Mouse (Mus musculus) gastrocnemius, postnatal 36 days (tissue): ENCODE data around the gene Grik5. TPM values are rescaled to one million over a fixed set of nuclear protein-coding genes. Genes with fewer than 3 reads are reported as not detected.
A peak's percentile ranks its signal among the peaks of the same experiment; 100 is the strongest.

ENCODE experiments used
- DNase-seq, 2 experiments: peaks; one replicate each; pipeline ENCODE4 v3.0.0; 2022
- intact Hi-C: fragments of 180-260 bp; cut with DNase I; formaldehyde crosslinking; loops from one replicate; pipeline ENCODE4 v1.15.1; 2025
- long read RNA-seq, 2 experiments: library from polyadenylated mRNA; stranded (forward); transcript quantifications; one replicate each; pipeline ENCODE4 v2.0.0; 2021
- total RNA-seq, 2 experiments: library from RNA; stranded (reverse); gene quantifications; 2 replicates each; pipeline ENCODE4 v1.2.3; 2021

Gene Grik5
- 1 to 10 TPM; 2.6 to 3.2 TPM for total RNA-seq
- long read RNA-seq, experiment 1, partial matches to known transcripts = 2 of 6 reads
- long read RNA-seq, experiment 1, other reads (novel, unspliced or antisense) = 3 of 6 reads
- long read RNA-seq, experiment 2, partial matches to known transcripts = 0 of 2 reads
- long read RNA-seq, experiment 2, other reads (novel, unspliced or antisense) = 2 of 2 reads

- DNase-seq = no peak
- intact Hi-C loops = loop anchor here (10.0 kb wide), 1 partner anchor 167 kb away; the partner anchor contains the start of gene Arhgef1
Observed at GRCm38 (mm10) chr7:25071979-25072715, at the start of gene Grik5, which contains the start of gene Zfp574. Gene Grik5 (minus strand): TSS chr7:25072346. Gene Zfp574 (plus strand): TSS chr7:25072567.

- intact Hi-C loops = no loop called here
- DNase-seq = no peak
Observed at GRCm38 (mm10) chr7:25121240-25121786, 49.2 kb upstream of the Grik5 start.

DNA sequence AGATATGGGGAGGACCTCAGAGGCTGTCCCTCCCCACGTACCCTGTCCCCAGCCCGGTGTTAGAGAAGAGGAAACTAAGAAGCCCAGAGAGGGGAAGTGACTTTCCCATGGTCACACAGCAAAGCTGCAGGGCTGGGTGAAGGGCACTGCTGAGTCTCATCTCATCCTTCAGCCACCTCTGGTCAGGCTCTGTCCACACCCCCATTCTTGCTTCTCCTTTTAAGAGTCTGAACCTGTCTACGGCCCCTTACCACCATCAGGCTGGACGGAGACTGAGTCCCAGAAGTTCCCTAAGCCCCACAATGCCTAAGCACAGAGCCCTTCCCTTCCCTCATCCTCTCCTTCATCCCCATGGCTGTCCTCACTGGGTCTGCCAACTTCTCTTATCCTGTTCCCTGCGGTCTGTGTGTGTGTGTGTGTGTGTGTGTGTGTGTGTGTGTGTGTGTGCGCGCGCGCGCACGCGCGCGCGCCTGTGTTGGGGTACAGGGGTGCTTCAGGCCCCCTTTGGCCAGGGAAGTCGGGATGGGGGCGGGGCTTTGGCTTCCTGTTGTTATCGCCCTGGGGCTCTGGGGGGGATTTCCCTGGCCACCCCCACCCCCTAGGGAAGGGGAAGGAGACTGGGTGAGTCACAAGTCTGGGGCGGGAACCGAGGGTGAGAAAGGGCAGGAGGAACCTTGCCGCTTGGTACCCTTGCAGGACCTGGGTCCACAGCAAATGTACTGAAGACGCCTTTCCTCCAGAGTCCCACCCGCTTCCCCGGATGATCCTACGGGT, 48.1 kb upstream of the Grik5 start:
- intact Hi-C loops = no loop called here
- DNase-seq = no peak

- no peak for DNase-seq
- intact Hi-C loops = no loop called here
Observed at GRCm38 (mm10) chr7:25112956-25113603, 40.9 kb upstream of the Grik5 start.

- intact Hi-C loops = no loop called here
Observed at GRCm38 (mm10) chr7:25112178-25112955, 40.2 kb upstream of the Grik5 start.

DNA sequence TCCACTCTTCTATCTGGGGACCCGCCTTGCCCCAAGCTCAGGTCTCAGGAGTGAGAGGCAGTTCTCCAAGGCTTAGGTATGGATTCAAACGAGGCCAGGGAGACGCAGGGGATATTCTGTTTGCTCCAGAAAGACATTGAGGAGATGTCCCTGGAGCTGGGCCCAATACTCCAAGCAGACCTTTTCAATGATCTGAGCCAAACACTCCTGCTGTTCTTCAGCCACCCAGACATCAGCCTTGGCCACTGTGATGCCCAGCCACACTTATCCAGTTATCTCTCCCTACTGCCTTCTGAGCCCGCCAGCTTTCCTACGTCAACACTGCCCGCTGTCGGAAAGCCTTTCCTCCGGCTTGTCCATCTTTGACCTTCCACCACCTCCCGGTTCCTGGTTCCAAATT, 38.2 kb upstream of the Grik5 start:
- intact Hi-C loops = no loop called here
- DNase-seq = no peak

More at GRCm38 (mm10) chr7:25112178-25112955, 40.2 kb upstream of the Grik5 start:
- DNase-seq = no peak

- DNase-seq = no peak
- intact Hi-C loops = no loop called here
Observed at GRCm38 (mm10) chr7:25109355-25109754, 37.2 kb upstream of the Grik5 start.

DNA sequence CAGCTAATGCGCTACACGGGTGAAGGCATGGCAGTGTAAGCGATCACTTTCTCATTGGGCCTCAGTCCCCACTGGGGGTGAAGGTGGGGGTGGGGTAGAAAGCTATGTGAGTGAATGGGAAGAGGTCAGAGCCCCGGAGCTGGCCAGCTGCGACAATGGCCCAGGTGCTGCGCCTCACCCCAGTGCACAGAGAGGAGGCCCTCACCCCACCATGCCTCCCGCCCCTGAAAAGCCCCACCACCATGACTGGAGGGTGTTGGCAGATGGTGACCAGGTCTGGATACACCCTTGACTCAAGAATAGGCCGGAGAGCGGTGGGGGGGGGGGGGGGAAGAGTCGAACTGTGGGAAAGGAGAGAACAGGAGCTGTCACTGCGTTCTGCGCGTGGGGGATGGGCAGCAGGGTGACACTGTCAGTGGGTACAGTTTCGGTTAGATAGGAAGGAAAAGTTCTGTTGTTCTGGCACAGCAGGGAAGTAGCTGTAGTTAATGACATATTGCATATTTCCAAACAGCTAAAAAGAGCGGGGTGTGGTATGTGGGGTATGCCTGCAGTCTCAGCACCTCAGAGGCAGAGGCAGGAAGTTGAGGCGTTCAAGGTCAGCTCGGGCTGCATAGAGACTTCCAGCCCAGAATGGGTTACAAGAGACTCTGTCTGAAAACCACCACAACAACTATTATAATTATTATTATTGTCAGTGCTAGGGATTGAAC, 34.8 kb upstream of the Grik5 start:
- intact Hi-C loops = no loop called here
- DNase-seq = no peak

GRCm38 (mm10) chr7:25105411-25106160, 33.4 kb upstream of the Grik5 start:
- intact Hi-C loops = no loop called here
- peak; percentile 51 to 60 for DNase-seq

DNA sequence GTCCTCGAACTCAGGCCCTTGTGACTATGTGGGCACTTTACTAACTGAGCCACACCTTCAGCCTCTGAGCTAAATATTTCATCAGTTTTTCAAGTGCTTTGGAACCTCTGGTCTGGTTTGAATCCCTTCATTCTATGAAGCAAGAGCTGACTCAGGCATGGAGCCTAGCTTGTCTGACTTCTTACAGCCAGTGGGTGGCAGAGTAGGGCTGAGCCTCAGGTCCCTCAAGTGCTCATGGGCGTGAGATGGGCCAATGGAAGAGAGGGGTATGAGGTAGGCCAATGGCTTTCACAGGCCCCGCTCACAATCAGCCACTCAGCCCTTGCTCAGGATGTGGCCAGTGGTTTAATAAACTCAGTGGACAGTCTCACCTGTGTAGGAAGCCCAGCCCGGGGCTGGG, 27.4 kb upstream of the Grik5 start:
- intact Hi-C loops = no loop called here
- no peak for DNase-seq

- no peak for DNase-seq
- intact Hi-C loops = no loop called here
Observed at GRCm38 (mm10) chr7:25098169-25098568, 26.0 kb upstream of the Grik5 start.

DNA sequence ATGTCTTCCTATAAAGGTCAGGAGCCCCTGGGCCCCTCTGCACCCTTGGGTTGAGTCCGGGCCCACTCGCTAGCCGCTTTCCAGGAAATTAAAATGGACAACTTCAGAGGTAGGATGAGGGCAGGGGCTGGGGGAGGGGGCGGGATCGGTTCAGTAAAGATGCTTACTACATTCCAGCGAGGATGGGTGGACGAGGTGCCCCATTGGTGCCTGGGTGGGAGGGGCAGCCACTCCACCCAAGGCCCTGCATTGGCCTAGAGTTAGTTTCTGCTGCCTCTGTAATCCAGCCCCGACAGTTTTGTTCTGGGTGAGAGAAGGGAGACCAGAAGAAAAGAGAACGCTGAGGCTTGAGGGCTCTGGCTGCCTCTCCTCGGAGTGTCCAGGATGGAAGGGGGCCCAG, 17.7 kb upstream of the Grik5 start:
- DNase-seq = no peak
- intact Hi-C loops = loop anchor here (5.0 kb wide), 1 partner anchor 58 kb away; no protein-coding TSS in a partner anchor

GRCm38 (mm10) chr7:25088968-25089367, 16.8 kb upstream of the Grik5 start:
- DNase-seq = no peak
- intact Hi-C loops = no loop called here

GRCm38 (mm10) chr7:25088531-25088930, 16.4 kb upstream of the Grik5 start:
- intact Hi-C loops = no loop called here
- DNase-seq = no peak

DNA sequence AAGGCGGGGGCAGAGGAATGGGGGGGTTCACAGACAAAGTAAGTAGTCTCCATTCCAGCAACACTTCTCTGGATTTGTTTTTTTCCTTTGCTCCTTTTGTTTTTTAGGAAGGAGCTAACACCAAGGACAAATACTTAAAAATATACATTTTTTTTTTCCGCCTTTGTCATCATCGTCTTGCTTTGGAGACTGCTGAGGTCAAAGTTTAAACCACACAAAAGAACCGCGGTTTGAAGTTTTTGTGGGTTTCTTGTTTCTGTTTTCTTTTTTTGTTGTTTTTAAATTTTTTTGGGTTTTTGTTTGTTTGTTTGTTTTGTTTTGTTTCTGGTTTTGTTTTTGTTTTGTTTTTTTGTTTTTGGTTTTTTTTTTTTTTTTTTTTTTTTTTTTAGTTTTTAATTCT, 15.8 kb upstream of the Grik5 start:
- intact Hi-C loops = no loop called here
- DNase-seq = no peak

GRCm38 (mm10) chr7:25087256-25087912, 15.2 kb upstream of the Grik5 start:
- intact Hi-C loops = no loop called here
- DNase-seq = no peak

DNA sequence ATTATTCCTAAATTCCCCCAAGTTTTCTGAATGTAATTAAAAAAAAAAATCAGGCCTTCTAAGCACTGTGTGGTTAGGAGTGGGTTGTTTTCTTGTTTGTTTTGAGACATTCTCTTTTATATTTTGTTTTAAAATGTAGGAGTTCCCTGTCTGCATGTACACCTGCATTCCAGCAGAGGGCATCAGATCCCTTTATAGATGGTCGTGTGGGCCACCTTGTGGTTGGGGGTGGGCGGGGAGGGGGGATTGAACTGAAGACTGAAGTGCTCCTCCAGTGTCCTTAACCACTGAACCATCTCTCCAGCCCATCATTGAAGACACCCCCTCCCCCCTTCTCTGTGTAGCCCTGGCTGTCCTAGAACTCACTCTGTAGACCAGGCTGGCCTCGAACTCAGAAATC, 14.5 kb upstream of the Grik5 start:
- DNase-seq = no peak
- intact Hi-C loops = no loop called here

- intact Hi-C loops = no loop called here
- DNase-seq = no peak
Observed at GRCm38 (mm10) chr7:25084621-25085020, 12.5 kb upstream of the Grik5 start.
